Mouse (Mus musculus) hindbrain, embryonic 13.5 days (tissue): Measurements from ENCODE around the gene Yif1a. TPM values are rescaled to one million over a fixed set of nuclear protein-coding genes. Genes with fewer than 3 reads are reported as not detected.
"Not testable (repeated sequence)": the region's sequence is repeated elsewhere in the genome, so short reads cannot be mapped to it uniquely, and the experiment has no call there.

Experiments used
- ATAC-seq: fragments of 200-750 bp; cut with Nextera tagmentation; 2 replicates; pipeline ENCODE4 v1.8.0; 2017; ENCODE audit warnings: moderate TSS enrichment; ENCODE audit not compliant: low FRiP score
- H3K27ac ChIP-seq: fragments of 300-500 bp; sonication (generic); 2 replicates; pipeline ENCODE4 v1.5.1; 2015; ENCODE audit warnings: inconsistent platforms, mild to moderate bottlenecking, moderate library complexity
- H3K27me3 ChIP-seq: fragments of 300-500 bp; sonication (generic); 2 replicates; pipeline ENCODE4 v1.6.1; 2015; ENCODE audit warnings: mild to moderate bottlenecking, inconsistent platforms
- H3K36me3 ChIP-seq: fragments of 300-500 bp; sonication (generic); 2 replicates; pipeline ENCODE4 v1.6.1; 2015; ENCODE audit warnings: mild to moderate bottlenecking, inconsistent platforms
- H3K4me1 ChIP-seq: fragments of 300-500 bp; sonication (generic); replicated peaks from 2 replicates; pipeline ENCODE4 v1.6.1; 2015; ENCODE audit warnings: inconsistent platforms
- H3K4me2 ChIP-seq: fragments of 300-500 bp; sonication (generic); 2 replicates; pipeline ENCODE4 v1.6.1; 2015; ENCODE audit warnings: inconsistent platforms, mild to moderate bottlenecking, moderate library complexity
- H3K4me3 ChIP-seq: fragments of 300-500 bp; sonication (generic); 2 replicates; pipeline ENCODE4 v1.5.1; 2015; ENCODE audit warnings: mild to moderate bottlenecking, inconsistent platforms
- H3K9ac ChIP-seq: fragments of 300-500 bp; sonication (generic); 2 replicates; pipeline ENCODE4 v1.6.1; 2015; ENCODE audit warnings: mild to moderate bottlenecking, inconsistent platforms
- H3K9me3 ChIP-seq: fragments of 300-500 bp; sonication (generic); 2 replicates; pipeline ENCODE4 v1.6.1; 2016; ENCODE audit warnings: inconsistent platforms
- WGBS: fragments of 180-500 bp; shearing (Covaris S2); methylation state at CpG from one replicate; pipeline ENCODE4 v1.1.7; 2015; 5-methylcytosine and 5-hydroxymethylcytosine counted together
- polyA plus RNA-seq: library from polyadenylated mRNA; unstranded; fragments of >200 nt; fragmentation: Nextera tagmentation; extraction: Ambion mirVana; gene quantifications from 2 replicates; pipeline ENCODE4 v1.2.1, GENCODE M21; 2015

The Yif1a gene
- polyA plus RNA-seq, 1 experiment from 2014 or later, result 58.2 TPM

DNA sequence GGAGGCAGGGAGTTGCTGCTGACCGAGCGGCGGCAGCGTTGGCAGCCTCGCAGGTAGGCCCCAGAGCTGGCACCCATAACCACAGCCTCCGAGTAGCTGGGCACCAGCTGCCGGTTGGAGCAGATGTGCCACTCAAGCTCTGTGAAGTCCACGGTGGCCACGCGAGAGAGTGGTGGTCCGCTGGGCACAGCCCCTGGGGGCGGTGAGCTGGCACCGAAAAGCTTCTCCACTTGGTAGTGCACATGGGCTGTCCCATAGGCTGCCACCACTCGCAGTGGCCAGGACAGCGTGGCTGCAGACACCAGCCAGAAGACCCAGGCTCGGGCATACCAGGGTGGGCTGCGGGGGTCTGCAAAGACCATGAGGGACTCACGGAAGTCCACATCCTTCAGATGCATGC, 6.3 kb upstream of the Yif1a start:
- Histone ChIP-seq H3K9me3 (no peaks in the 10 kb centered on the region), H3K9ac (no peak overlapping the region), H3K36me3 (no peaks in the 10 kb centered on the region; the same call in 1 of the 2 replicates), H3K4me3 (no peak overlapping the region), H3K4me1 (peaks cover 11% of the 10 kb centered on the region), H3K27me3 (peaks cover 75% of the 10 kb centered on the region), H3K4me2 (no peak overlapping the region), H3K27ac (no peak overlapping the region)
- WGBS, result 66% methylated on average over 18 of the region's 18 CpGs
- ATAC-seq, result no peak

DNA sequence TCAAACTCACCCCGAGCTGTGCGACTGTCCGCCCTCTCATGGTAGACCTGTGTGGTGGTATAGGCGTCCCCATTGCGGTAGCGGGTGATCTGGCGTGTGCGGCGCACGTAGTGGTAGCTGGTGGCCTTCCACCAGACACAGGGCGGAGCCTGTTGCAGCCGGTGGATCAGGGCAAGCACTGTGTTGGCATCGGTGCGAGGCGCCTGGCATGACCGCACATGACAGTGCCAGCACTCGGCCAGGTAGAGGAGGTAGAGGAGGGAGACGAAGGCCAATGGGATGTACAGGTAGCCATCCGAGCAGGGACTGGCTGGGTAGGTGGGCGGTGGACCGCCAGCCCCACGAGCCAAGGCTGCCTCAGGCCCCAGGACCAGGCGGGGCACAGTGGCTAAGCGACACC, 5.7 kb upstream of the Yif1a start:
- no peak for ATAC-seq
- H3K9ac ChIP-seq, result no peak overlapping the region
- no peak overlapping the region for H3K4me3 ChIP-seq
- H3K27me3 ChIP-seq, result peaks cover 75% of the 10 kb centered on the region
- H3K36me3 ChIP-seq, result no peaks in the 10 kb centered on the region; the same call in 1 of the 2 replicates
- H3K9me3 ChIP-seq, result no peaks in the 10 kb centered on the region
- H3K27ac ChIP-seq, result no peak overlapping the region
- no peak overlapping the region for H3K4me2 ChIP-seq
- 70% methylated on average over 24 of the region's 24 CpGs for WGBS
- H3K4me1 ChIP-seq, result peaks cover 17% of the 10 kb centered on the region

GRCm38 (mm10) chr19:5083961-5084833, 4.1 kb upstream of the Yif1a start:
- H3K27ac ChIP-seq, result no peak overlapping the region
- peak overlapping the region; percentile 75 for H3K9ac ChIP-seq
- peaks cover 71% of the 10 kb centered on the region for H3K27me3 ChIP-seq
- peak overlapping the region; percentile 55 for H3K4me3 ChIP-seq
- peak overlapping the region; percentile 79 for H3K4me2 ChIP-seq
- H3K4me1 ChIP-seq, result peaks cover 26% of the 10 kb centered on the region
- H3K36me3 ChIP-seq, result no peaks in the 10 kb centered on the region; the same call in 1 of the 2 replicates
- no peak for ATAC-seq
- WGBS, result 69% methylated on average over 3 of the region's 3 CpGs
- no peaks in the 10 kb centered on the region for H3K9me3 ChIP-seq

GRCm38 (mm10) chr19:5084834-5085144, 3.5 kb upstream of the Yif1a start:
- ATAC-seq, result no peak
- H3K4me1 ChIP-seq, result peaks cover 32% of the 10 kb centered on the region
- 3% methylated on average over 15 of the region's 15 CpGs for WGBS
- H3K4me3 ChIP-seq, result peak overlapping the region; percentile 55
- H3K9me3 ChIP-seq, result no peaks in the 10 kb centered on the region
- H3K36me3 ChIP-seq, result peaks cover 4% of the 10 kb centered on the region; the same call in 1 of the 2 replicates
- no peak overlapping the region for H3K27ac ChIP-seq
- H3K4me2 ChIP-seq, result peak overlapping the region; percentile 79
- H3K9ac ChIP-seq, result peak overlapping the region; percentile 75
- H3K27me3 ChIP-seq, result peaks cover 67% of the 10 kb centered on the region

- peak within 1 kb of the TSS; percentile 55 for H3K4me3 ChIP-seq
- H3K27ac ChIP-seq, result no peak within 1 kb of the TSS
- no peaks in the 10 kb centered on the region for H3K9me3 ChIP-seq
- H3K4me2 ChIP-seq, result peak within 1 kb of the TSS; percentile 79
- H3K9ac ChIP-seq, result peak within 1 kb of the TSS; percentile 75
- WGBS, result under 1% methylated on average over 57 of the region's 69 CpGs
- H3K4me1 ChIP-seq, result peaks cover 33% of the 10 kb centered on the region
- H3K36me3 ChIP-seq, result peaks cover 7% of the 10 kb centered on the region
- peaks cover 62% of the 10 kb centered on the region for H3K27me3 ChIP-seq
- no peak for ATAC-seq
Measured at GRCm38 (mm10) chr19:5085145-5085863, 3.0 kb upstream of the Yif1a start, which contains the start of gene Tmem151a. TSS of gene Tmem151a (minus strand) at chr19:5085531.

DNA sequence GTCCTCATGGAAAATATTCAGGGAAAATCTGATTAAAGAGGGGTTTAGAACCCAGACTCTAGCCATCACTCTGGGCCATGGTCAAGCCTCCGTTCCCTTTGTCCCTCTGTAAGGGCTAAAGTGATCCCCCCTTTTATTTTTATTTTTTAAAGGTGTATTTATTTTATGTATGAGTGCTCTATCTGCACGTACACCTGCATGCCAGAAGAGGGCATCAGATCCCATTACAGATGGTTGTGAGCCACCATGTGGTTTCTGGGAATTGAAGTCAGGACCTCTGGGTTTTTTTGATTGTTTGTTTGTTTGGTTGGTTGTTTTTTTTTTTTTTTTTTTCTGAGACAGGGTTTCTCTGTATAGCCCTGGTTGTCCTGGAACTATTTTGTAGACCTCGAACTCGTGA, 1.8 kb upstream of the Yif1a start:
- H3K27me3 ChIP-seq, result peaks cover 50% of the 10 kb centered on the region
- 51% methylated on average over 4 of the region's 4 CpGs for WGBS
- peaks cover 18% of the 10 kb centered on the region for H3K36me3 ChIP-seq
- not testable (repeated sequence) for ATAC-seq, H3K4me3 ChIP-seq, H3K4me2 ChIP-seq, H3K9me3 ChIP-seq, H3K9ac ChIP-seq, H3K27ac ChIP-seq
- peaks cover 33% of the 10 kb centered on the region for H3K4me1 ChIP-seq

- WGBS, result 91% methylated on average over 4 of the region's 4 CpGs
- H3K9me3 ChIP-seq, result no peaks in the 10 kb centered on the region
- peaks cover 22% of the 10 kb centered on the region for H3K27me3 ChIP-seq
- peaks cover 56% of the 10 kb centered on the region for H3K4me1 ChIP-seq
- H3K27ac ChIP-seq, result no peak overlapping the region
- peak overlapping the region; percentile 77 for H3K4me3 ChIP-seq
- H3K36me3 ChIP-seq, result peaks cover 42% of the 10 kb centered on the region
- H3K9ac ChIP-seq, result peak overlapping the region; percentile 86
- H3K4me2 ChIP-seq, result peak overlapping the region; percentile 87
- ATAC-seq, result no peak
Measured at GRCm38 (mm10) chr19:5089324-5089723, 986 bp downstream of the Yif1a start.

GRCm38 (mm10) chr19:5092083-5092482, 3.7 kb downstream of the Yif1a start:
- Histone ChIP-seq H3K27ac (peak overlapping the region; percentile 52), H3K4me2 (no peak overlapping the region), H3K27me3 (no peaks in the 10 kb centered on the region), H3K36me3 (peaks cover 42% of the 10 kb centered on the region), H3K9ac (no peak overlapping the region), H3K9me3 (no peaks in the 10 kb centered on the region), H3K4me1 (peaks cover 72% of the 10 kb centered on the region), H3K4me3 (no peak overlapping the region)
- 90% methylated on average over 10 of the region's 10 CpGs for WGBS
- ATAC-seq, result no peak

GRCm38 (mm10) chr19:5093481-5094242, 5.3 kb downstream of the Yif1a start:
- peaks cover 42% of the 10 kb centered on the region for H3K36me3 ChIP-seq
- 73% methylated on average over 12 of the region's 12 CpGs for WGBS
- H3K9ac ChIP-seq, result peak overlapping the region; percentile 62
- H3K4me2 ChIP-seq, result peak overlapping the region; percentile 87
- H3K27me3 ChIP-seq, result no peaks in the 10 kb centered on the region
- peak overlapping the region; percentile 93 for H3K4me3 ChIP-seq
- no peak for ATAC-seq
- H3K4me1 ChIP-seq, result peaks cover 71% of the 10 kb centered on the region
- no peaks in the 10 kb centered on the region for H3K9me3 ChIP-seq
- peak overlapping the region; percentile 97 for H3K27ac ChIP-seq

DNA sequence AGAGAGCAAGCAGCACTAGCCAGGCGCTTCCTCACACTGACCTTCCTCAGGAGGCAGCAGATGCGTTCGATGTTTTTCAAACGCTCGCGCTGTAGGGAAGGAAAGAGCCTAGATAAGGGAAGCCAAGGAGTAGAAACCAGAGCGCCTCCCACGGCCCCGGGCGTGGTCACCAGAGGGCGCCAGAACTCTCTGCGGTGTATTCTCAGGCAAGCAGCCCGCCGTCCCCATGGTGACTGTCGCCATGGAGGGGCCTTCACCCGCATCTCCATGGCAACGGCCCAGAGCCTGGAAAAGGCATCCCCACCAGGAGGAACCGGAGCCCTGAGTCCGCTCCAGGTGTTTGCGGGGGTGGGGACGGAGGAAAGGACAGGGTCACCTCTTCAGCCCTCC, 5.9 kb downstream of the Yif1a start:
- Histone ChIP-seq H3K4me1 (peaks cover 71% of the 10 kb centered on the region), H3K36me3 (peaks cover 43% of the 10 kb centered on the region), H3K4me2 (peak overlapping the region; percentile 87), H3K27me3 (no peaks in the 10 kb centered on the region), H3K4me3 (peak overlapping the region; percentile 93), H3K9me3 (no peaks in the 10 kb centered on the region), H3K27ac (peak overlapping the region; percentile 97), H3K9ac (peak overlapping the region; percentile 100)
- peak; percentile 60 for ATAC-seq
- WGBS, result 0% methylated on average over 21 of the region's 21 CpGs

- WGBS, result 31% methylated on average over 11 of the region's 11 CpGs
- peaks cover 44% of the 10 kb centered on the region for H3K36me3 ChIP-seq
- peak overlapping the region; percentile 100 for H3K9ac ChIP-seq
- H3K27me3 ChIP-seq, result no peaks in the 10 kb centered on the region
- peak overlapping the region; percentile 93 for H3K4me3 ChIP-seq
- H3K9me3 ChIP-seq, result no peaks in the 10 kb centered on the region
- H3K27ac ChIP-seq, result peak overlapping the region; percentile 97
- H3K4me1 ChIP-seq, result peaks cover 71% of the 10 kb centered on the region
- ATAC-seq, result no peak
- H3K4me2 ChIP-seq, result peak overlapping the region; percentile 87
Measured at GRCm38 (mm10) chr19:5094746-5095417, 6.5 kb downstream of the Yif1a start.
